Mouse (Mus musculus): ENCODE data around the gene Cdh8.

The Cdh8 gene

DNA sequence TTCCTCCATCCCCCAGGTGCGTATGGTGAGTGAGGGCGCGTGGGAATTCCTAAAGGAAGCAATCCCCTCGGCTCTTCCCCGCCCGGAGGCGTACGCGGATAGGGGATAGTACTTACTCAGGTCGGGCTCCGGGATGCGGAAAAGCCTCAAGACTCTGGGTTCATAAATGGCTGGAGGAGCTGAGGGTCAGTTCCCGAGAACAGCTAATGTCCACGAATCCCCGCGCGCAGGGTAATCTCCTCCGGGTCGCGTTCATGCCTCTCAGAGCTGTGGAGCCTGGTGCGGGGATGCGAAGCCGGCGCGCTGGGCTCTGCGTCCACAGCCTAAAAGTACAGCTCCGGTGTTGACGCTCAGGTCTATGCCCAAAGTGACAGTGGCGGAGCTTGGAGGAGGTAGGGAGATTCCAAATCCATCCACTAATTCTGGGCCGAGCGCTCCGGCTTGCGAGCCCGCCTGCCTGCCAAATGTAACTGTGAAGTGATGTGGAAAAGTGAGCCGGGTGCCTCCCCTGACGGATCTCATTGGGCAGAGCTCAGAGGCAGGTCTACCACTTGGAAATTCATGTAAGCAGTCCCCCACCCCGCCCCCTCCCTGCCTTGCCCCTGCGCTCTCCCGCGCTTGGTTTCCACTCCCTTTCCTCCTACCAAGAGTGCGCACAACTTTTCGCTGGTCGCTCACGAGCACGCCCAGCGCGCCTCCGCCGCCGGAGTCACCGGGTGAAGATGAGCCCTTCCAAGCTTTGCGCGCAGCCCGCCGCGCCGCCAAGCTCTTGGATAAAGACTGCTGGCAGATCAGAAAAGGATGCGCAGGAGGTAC is at the start of gene Cdh8:
Gene Cdh8 (minus strand): TSS at position 506 of the 816 bp plus-strand sequence.
- DNase-seq, result peak; percentile 82

DNA sequence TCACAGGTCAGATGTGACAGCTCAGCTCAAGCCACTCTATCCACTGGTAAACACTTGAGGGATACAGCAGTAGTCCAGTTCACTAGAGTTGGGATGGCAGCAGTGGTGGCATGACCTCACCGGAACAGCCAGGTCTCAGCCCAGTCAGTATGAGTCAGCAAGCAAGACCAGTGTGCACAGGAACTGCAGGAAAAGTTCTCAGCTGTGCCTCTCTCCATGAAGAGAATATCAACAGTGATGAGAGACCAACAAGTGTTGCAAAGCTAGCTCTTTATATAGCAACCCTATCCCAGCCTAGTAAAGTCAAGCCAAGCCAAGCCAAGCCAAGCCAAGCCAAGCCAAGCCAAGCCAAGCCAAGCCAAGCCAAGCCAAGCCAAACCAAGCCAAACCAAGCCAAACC is 30.2 kb upstream of the Cdh8 start:
- DNase-seq, result peak; percentile 97

DNA sequence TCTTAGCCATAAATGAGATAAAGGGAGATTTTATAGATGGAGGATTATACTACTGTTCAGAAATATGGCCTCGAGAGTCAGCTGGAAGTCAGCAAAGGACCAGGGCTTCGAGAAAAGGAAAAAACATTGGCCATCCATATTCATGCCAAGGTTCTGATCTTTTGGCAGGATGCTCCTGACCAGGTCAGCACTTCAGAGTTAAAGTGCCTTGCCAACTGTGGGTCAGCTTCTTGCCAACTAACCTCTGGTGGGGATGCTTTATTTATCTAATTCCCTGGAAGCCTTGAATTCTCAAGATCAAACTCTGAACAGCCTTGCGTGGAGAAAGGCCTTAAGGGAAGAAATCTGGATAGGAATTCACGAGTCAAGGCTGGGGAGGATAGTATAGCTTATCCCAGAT is 9.6 kb upstream of the Cdh8 start:
- peak; percentile 85 for DNase-seq

DNA sequence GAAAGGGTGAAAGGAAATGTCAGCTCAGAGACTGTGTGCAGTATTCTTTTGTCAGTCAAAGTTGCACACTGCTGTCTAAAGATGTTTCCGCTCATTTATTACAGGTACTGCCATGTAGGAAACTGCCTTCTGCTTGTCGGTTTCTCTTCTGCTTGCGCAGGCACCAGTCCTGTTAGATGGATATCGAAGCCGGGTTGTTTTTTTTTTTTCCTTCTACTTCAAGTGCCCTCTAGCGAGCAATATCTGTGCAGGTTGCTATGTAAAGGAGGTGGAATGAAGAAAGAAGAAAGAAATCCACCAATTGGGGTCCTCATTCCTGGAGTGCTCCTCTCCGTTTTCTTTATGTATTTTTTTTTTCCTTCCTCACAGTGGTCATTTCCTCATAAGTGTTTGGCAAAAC is 5.2 kb upstream of the Cdh8 start:
- DNase-seq, result no peak

DNA sequence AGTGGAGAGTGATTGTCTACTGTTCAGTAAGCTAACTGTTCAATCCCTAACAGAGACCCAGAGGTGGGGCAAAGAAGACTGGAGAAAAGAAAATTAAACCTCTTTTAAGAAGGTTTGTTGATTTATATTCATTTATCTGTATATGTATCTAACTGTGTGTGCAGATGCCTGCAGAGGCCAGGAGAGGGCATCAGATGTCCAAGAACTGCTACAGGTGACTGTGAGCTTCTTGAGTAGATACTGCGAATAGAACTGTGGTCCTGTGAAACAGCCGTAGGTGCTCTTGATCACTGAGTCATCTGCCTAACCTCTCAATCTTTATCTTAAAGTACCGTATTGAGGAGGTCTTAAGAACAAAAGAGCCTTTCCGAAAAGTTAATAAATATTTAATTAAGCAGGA is 3.5 kb upstream of the Cdh8 start:
- no peak for DNase-seq

DNA sequence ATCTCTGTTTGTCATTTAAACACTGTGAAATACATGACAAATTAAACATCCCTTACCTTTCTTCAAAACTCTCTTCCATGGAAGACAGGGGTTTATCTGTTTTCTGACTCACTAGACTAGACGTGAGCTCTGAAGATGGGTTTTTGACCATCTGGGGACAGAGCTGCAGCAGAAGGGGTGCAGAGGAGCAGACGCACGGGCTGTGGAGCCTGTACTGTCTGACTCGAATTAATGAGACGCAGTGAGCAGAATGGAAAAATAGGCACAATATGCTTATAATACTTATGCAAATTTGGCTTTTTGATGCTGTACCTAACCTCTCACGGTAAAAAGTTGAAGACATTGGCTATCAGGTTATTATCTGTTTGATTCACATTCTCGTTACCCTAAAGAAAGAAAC is 1.2 kb upstream of the Cdh8 start:
- no peak for DNase-seq

DNA sequence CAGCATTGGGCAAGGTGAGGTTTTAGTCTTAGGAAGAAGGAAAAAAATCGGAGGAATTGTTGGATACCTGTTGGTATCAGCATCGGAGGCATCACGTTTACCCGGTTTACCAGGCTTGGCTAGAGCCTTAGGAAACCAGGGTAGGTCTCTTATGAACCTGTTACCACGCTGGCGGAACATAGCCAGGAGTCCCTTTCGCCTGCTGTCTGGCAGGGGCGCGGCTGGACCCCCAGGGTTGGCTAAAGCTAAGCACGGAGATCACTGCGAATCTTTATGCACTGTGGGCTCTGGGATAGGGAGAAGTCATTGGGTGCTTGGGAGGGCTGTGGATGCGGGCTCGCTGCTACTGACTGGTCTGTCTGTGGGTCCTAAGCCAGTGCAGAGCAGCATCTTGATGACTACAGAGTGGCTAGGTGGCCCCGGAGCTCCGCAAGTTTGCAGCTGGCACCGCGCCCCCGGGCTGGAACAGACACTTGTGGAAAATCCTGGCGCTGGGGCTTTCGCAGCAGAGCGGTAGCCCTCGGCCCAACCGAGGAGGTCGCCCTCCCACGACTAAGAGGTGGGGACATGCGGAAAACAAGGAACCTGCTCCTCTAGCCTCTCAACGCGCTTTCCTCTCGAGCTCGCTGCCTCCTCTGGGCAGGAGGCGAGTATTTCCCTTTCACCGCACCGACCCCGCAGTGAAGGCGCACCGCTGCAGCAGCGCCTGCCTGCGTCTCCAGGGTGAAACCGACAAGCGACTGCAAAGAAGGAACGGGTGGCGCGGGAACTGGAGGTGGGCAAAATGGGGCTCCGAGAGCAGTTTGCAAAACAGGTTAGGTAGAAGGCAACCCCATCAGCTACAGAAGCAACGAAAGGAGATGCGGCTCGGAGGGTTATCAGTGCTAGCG is 950 bp downstream of the Cdh8 start:
- peak; percentile 82 for DNase-seq

DNA sequence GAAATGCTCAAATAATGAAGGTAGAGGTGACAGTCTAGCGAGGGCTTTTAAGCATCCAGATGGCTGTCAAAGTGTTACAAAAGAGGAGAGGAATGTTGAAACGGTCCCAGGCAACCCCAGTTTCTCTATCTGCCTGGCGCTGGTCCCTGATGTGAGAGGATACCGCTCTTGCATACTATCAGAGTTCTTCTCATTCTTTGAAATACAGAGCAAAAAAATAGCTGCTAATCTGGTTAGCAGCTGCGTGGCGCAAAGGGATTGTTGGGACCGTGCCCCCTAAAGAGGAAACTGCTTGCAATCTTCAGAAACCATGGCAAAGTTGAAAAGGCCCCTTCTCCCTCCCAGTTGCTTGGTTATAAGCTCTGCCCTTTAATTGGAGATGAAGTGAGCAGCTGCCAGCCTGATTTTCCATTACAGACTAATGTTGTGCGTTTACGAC is 1.8 kb downstream of the Cdh8 start:
- DNase-seq, result no peak

DNA sequence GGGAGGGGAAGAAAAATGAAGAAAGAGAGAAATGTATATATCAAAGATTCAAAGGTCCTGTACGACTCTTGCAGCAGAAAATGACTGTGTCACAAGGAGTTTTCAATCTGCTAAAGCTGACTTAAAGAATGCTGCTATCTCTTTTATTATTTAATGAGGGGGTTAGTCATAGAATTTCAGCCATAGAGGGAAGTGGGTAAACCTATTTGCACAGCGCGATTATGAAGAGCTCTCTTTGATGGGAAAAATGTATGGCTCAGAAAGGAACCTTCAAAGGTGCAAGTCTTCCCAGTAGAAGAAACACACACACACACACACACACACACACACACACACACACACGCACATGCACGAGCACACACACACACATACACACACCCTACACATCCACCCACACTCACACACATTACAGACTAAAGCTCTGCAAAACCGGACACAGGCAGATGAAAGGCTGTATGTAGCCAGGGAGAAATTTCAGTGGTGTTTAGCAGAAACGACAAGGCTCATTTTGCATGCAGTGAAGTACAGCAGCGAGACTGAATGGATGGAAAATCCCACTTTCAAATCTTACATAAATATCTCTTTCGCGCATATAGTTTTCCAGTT is 2.3 kb downstream of the Cdh8 start:
- DNase-seq, result no peak

DNA sequence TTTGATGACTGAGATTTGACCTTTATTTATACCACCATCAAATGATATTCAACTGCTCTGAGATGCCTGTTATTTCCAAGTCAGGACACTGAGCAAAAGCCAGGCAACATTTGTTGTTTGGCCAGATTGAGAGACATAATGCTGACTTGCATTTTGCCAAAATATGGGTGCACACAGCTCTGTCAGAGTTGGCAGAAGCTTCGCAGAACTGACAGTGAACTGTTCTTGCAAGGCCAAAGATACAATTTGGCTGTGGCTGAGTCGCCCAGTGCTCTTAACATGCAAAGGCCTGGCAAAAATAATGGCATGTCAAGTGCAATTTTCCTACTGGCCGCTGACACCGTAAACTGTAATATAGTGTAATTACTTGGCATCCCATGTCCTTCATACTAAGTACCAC is 22.4 kb downstream of the Cdh8 start:
- DNase-seq, result no peak

DNA sequence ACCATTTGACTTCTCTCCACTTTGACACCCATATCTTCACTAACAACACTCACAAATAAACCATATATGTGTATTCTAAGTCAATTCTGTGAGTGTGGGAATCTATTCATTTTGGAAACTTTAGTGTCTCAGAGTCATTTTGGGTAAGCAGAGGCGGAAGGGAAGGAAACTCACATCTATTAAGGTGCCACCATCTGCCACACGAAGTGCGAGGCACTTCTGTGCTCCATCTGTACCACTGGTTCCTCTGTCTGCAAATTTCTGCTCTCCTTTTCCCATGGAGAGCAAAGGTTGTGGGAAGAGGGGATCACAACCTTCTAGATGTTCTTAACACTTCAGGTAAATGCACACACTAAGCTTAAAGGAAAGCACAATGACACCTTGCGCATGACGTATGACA is 46.2 kb downstream of the Cdh8 start:
- DNase-seq, result no peak

DNA sequence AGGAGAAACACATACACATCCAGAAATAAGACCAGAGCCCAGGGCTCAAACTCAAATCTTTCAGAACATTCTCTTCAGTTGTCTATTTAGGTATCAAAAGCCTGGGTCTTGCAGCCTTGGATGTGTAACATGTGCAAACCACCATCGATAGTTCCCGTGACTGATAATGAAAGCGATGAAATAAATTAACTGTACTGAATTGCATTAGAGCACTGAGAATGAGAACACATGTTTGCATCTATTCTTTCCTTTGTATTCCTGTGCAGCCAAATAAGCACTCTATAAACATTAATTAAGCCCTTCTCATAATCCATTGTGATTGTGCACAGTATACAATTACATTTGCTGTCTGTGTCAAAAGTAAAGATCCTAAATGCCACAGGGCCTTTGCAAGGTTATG is 47.1 kb downstream of the Cdh8 start:
- no peak for DNase-seq

DNA sequence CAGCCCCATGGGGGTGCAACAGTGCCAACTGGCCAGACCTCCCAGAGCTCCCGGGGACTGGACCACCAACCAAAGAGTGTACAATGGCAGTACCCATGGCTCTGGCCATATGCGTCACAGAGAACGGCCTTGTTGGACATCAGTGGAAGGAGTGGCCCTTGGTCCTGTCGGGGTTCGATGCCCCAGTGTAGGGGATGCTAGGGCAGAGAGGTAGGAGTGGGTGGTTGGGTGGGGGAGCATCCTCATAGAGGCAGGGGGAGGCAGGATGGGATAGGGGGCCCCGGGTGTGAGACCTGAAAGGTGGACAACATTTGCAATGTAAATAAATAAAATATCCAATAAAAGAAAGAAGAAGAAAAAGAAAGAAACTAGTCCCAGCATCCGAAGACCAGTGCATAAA is 47.8 kb downstream of the Cdh8 start:
- DNase-seq, result no peak

DNA sequence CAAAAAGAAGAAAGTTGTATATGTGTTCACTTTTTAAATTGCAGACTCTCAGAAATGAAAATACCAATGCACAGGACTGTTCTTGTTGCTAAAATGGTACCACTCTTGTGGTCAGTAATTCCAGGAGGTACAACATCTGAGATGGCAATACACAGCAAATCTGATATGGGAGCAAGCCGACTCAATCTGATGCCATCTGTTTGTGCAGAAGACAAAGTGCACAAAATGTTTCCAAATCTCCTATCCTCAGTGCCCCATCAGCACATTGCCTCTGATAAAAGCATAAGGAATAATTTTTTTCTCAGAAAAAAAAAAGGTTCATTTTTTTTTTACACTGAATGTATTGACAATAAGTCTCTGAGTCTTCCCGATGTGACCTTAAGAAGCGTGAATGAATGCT is 62.3 kb downstream of the Cdh8 start:
- DNase-seq, result no peak

DNA sequence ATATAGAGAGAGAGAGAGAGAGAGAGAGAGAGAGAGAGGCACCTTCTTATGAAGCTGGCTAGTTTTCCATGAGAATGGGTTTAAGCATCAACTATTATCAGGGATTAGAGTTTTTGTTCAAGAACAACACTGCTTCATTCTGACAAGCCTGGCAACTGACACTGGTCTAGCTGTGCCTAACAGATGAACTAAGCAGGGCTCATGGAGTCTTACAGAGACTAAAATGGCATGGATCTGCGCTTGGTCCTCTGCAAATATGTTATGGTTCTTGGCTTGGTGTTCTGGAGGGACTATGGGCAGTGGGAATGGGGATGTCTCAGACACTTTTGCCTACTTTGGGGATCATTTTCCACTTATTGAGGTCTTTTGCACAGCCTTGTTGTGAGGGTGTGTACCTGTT is 63.0 kb downstream of the Cdh8 start:
- DNase-seq, result no peak

DNA sequence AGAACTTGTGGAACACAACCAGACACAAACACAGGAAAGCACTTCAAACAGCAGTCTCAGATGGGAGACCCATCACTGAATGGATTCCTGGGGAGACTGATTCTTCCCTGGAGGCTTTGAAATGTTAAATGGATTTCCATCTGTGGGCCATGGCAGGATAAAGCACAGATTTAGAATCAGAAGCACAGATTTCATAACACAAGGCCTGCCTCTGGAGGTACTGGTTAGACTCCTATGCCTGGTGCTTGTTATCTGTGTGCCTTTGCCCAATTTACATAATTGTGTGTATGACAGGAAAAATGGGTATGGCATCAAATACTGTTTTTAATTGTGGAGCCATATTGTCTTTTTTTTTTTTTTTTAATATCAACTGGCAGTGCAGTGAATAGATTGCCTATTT is 66.8 kb downstream of the Cdh8 start:
- no peak for DNase-seq

DNA sequence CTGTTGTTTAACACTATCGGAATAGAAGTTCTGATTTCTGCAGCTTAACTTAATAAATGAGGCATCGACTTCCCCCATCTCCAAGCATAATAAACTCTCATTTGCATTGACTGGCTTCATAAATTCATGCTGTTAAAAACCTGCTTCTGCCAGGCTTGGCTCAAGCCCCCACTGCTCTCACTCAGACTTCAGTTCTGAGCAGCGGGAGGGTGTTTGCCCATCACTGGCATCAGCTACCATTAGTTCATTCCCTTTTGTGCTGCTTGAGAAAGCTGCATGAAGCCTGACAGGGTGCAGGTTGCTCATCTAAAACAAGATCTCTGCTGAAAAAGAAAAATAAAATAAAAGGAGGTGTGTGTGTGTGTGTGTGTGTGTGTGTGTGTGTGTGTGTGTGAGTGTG is 67.7 kb downstream of the Cdh8 start:
- no peak for DNase-seq

DNA sequence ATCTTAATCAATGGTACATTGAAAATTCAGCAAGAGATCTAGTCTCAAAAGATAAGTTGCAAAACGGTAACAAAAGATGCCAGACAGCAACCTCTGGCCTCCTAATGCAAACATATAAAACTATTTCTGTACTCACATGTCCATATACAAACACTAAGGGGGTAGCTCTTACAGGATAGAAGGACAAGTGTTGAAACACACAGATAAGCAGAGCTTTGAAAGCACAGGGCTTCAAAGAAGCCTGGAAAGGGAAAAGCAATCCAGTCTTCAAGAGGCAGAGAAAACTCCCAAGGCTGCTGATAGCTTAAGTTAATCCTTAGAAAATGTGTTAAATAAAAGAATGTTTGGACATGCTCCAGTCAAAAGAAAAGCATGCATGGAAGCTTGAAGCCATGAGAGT is 77.0 kb downstream of the Cdh8 start:
- no peak for DNase-seq

DNA sequence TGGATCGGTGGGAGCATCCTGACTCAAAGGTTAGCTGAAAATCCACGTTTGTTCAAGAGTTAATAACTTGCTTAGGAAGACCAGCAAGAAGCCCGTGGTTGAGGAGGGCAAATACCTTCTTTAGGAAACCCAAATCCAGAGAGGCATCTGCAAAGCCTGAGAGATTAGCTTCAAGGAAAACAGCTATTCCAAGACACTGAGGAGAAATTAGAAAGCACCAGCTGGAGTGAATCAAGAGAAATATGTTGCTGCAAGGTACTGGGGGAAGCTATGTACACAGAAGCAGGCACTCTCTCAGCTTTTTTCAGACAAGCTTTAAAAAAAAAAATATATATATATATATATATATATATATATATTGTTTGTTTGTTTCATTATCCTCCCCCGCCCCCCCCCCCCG is 88.7 kb downstream of the Cdh8 start:
- DNase-seq, result no peak

DNA sequence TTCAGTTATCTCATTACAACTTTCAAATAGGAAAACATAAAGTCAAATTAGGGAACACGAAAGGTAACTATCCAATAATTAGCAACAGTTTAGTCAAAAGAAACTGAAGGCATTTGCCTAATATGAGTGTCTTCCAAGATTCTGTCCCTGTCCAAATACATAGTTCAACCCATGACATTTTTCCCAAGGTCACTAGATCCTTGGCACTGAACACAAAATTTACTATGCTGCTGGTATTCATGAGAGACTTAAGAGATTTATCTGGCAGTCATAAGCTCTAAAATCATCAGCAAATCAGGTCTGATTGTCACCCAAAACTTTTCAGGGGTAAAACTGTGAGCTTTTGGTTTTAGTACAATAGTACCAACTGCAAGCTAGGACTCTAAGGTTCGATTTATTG is 101.7 kb downstream of the Cdh8 start:
- DNase-seq, result no peak

DNA sequence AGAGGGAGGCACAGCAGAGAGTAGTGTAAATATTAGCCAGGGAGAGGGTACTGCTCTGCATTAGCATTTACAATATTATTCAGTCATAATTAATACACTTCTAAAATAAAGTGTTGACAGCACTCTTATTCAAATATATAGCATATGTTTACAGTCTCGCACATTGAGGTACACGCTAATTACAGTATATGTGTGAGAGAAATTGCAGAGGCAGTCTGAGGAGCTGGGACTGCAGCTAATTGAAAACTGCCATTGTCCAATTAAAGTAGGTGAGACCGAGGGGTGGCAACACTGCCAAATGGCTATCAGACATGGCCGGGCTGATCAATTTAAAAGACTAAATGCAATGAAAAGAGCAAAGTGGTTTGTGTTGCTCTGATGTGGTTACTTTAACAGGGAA is 112.1 kb downstream of the Cdh8 start:
- no peak for DNase-seq

DNA sequence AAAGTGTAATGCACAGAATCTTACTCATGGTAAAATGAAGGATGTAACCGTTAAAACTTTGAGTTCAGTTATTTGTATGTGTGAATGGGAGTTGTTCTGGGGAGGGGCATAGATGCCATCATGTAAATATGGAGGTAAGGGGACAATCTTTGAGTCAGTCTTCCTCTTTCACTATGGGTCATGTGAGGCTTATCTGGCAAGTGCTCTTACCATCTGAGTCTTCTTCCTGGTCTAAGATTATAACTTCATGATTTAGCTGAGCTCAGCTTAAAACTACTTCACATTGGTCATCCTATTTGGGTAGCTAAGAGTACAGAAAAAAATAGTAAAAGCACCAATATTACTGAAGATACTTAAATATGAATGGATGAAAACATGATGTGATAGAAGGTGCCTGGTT is 126.1 kb downstream of the Cdh8 start:
- DNase-seq, result no peak

DNA sequence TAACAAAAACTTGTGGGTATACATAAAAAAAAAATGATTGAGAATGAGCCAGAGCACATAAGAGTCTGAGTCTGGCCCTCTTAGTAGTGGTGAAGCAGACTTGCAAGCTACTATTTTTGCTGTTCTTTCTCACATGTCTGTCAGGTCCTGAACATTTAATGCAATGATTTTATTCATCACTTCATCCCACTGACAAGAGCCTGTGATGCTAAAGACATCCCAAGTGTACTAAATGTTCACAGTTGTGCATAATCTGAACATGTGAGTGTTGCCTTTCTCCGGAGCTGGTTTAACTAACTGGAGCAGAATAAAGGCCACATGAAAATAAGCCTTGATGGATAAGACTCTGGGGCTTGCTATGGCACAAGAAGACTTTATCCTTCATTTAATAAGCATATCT is 131.2 kb downstream of the Cdh8 start:
- no peak for DNase-seq

DNA sequence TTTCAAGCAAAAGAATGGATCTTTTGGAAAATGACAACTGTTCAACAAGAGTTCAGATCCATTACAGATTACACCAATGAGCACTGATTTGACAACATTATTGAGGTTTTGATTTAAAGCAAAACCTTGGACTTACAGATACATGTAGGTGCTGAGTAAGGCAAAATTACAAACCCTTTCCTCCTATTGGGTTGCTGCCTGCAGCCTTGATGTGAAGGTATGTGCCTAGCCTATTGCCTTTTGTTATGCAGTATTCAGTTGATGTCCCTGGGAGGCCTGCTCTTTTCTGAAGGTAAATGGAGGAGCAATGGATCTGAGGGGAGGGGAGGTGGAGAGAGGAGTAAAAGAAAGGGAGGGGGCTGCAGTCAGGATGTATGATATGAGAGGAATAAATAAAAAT is 135.9 kb downstream of the Cdh8 start:
- no peak for DNase-seq

Measured in heart, adult 11 months (tissue).